Mouse (Mus musculus) heart, postnatal 36 days (tissue): Measurements from ENCODE around the gene Gm15091. TPM values are rescaled to one million over a fixed set of nuclear protein-coding genes. Genes with fewer than 3 reads are reported as not detected.
"Not testable (repeated sequence)": the region's sequence is repeated elsewhere in the genome, so short reads cannot be mapped to it uniquely, and the experiment has no call there.

Source experiments
- DNase-seq, 2 experiments: peaks; one replicate each; pipeline ENCODE4 v3.0.0; 2021 to 2022
- intact Hi-C: fragments of 180-260 bp; cut with DNase I; formaldehyde crosslinking; loops from one replicate; pipeline ENCODE4 v1.15.1; 2025
- total RNA-seq, 2 experiments: library from RNA; stranded (reverse); gene quantifications; 2 replicates each; pipeline ENCODE4 v1.2.3; 2021

Gene Gm15091
- not detected for total RNA-seq

DNA sequence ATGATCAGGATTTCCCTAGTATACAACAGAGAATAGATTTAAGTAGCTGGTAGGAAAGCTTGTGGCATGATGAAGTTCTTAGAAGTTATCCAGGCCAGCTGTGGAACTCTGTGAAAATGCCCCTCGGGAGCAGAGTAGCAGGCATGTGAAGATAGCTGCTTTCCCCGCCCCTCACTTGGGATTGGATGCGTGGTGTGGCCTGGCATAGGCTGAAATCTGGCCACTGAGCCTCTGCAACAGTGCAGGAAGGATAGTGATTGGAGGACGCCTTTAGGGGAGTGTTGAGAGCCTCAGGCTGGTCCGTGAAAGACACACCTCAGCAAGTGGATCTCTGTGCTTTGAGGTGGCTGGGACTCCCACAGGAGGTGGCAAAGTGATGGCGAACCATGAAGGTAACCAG is at the start of gene Gm15091:
Gene Gm15091, plus strand, starts transcription at position 301 of the 400 bp plus-strand sequence.
- DNase-seq, intact Hi-C loops: not testable (repeated sequence)

Other genes with a start within 250 kb of the Gm15091 start
- gene Gm15097, start 157.2 kb upstream of the Gm15091 start, total RNA-seq, result not detected